Mouse (Mus musculus) layer of hippocampus, adult 6 months (tissue): ENCODE data around the gene Kcnq4. TPM values are rescaled to one million over a fixed set of nuclear protein-coding genes. Genes with fewer than 3 reads are reported as not detected.

Source experiments
- long read RNA-seq, 2 experiments: library from polyadenylated mRNA; unstranded; transcript quantifications; one replicate each; pipeline ENCODE4 v2.0.0; 2019 to 2020
- microRNA-seq: library from miRNA; unstranded; fragments of <30 nt; microRNA quantifications from one replicate; pipeline ENCODE4 v1.2.0, GENCODE M21; 2020
- polyA plus RNA-seq: library from polyadenylated mRNA; unstranded; fragments of <200 nt; fragmentation: Nextera tagmentation; gene quantifications from 2 replicates; pipeline ENCODE4 v1.2.3, GENCODE M21; 2021

The Kcnq4 gene
- 0.70 and 1.4 TPM in 2 replicates for polyA plus RNA-seq
- long read RNA-seq, experiment 1, partial matches to known transcripts, result 1 of 2 reads
- long read RNA-seq, experiment 1, other reads (novel, unspliced or antisense), result 1 of 2 reads
- long read RNA-seq, experiment 2, transcript Kcnq4-201 (14 exons, 3,919 nt), result major isoform, 6 of 20 reads
- long read RNA-seq, experiment 2, partial matches to known transcripts, result 9 of 20 reads
- long read RNA-seq, experiment 2, other reads (novel, unspliced or antisense), result 5 of 20 reads

GRCm38 (mm10) chr4:120747941-120748866 is at the start of gene Kcnq4:
Kcnq4 (minus strand) TSS chr4:120748612.

GRCm38 (mm10) chr4:120666358-120667024 is 81.9 kb downstream of the Kcnq4 start, which contains the start of gene Cited4:
Cited4 (plus strand) TSS chr4:120666572.

Small RNAs within 50 kb of the gene (microRNA-seq; reads per million reads assigned to microRNA genes)
- gene Mir30c-1 (152 reads per million, percentile 62 among the genes with 10 or more reads in this experiment), gene Mir30e (not detected), gene Mir30f (not detected)

Other genes starting within 250 kb of the Kcnq4 start
- gene Slfnl1, start 216.4 kb downstream of the Kcnq4 start, polyA plus RNA-seq, result not detected in 2 replicates
- 26.3 and 28.2 TPM in 2 replicates for gene Ctps, start 178.3 kb downstream of the Kcnq4 start, polyA plus RNA-seq
- gene Gm8439, start 159.9 kb downstream of the Kcnq4 start, polyA plus RNA-seq, result not detected in 2 replicates
- 4.5 and 8.5 TPM in 2 replicates for gene Cited4, start 82.0 kb downstream of the Kcnq4 start, polyA plus RNA-seq
- gene Nfyc, start 83.0 kb upstream of the Kcnq4 start, polyA plus RNA-seq, result 75.2 and 81.5 TPM in 2 replicates
- gene Rims3, start 106.2 kb upstream of the Kcnq4 start, polyA plus RNA-seq, result 3.6 and 5.8 TPM in 2 replicates
- gene Exo5, start 176.4 kb upstream of the Kcnq4 start, polyA plus RNA-seq, result 8.4 and 8.6 TPM in 2 replicates
- gene Zfp69, start 203.1 kb upstream of the Kcnq4 start, polyA plus RNA-seq, result 1.0 and 1.7 TPM in 2 replicates